Mouse (Mus musculus): ENCODE data around the gene C1qtnf7. TPM values are rescaled to one million over a fixed set of nuclear protein-coding genes. Genes with fewer than 3 reads are reported as not detected.

Gene C1qtnf7
- total RNA-seq, 2 experiments from 2014 or later: 8.1 to 9.8 TPM

GRCm38 (mm10) chr5:43539871-43540270, 24.5 kb downstream of the C1qtnf7 start:
- no peak for DNase-seq

GRCm38 (mm10) chr5:43541492-43541891, 26.2 kb downstream of the C1qtnf7 start:
- no peak for DNase-seq

- no peak for DNase-seq
Measured at GRCm38 (mm10) chr5:43542246-43542845, 27.0 kb downstream of the C1qtnf7 start.

GRCm38 (mm10) chr5:43549951-43550350, 34.6 kb downstream of the C1qtnf7 start:
- DNase-seq: no peak

GRCm38 (mm10) chr5:43550444-43550843, 35.1 kb downstream of the C1qtnf7 start:
- DNase-seq: no peak

- DNase-seq: peak; percentile 36
Measured at GRCm38 (mm10) chr5:43554871-43555270, 39.5 kb downstream of the C1qtnf7 start.

- DNase-seq: no peak
Measured at GRCm38 (mm10) chr5:43555406-43555805, 40.1 kb downstream of the C1qtnf7 start.

- DNase-seq: no peak
Measured at GRCm38 (mm10) chr5:43557436-43557835, 42.1 kb downstream of the C1qtnf7 start.

GRCm38 (mm10) chr5:43561639-43562252, 46.4 kb downstream of the C1qtnf7 start:
- no peak for DNase-seq

- DNase-seq: peak; percentile 33
Measured at GRCm38 (mm10) chr5:43569720-43570359, 54.5 kb downstream of the C1qtnf7 start.

GRCm38 (mm10) chr5:43582876-43583275, 67.5 kb downstream of the C1qtnf7 start:
- peak; percentile 22 for DNase-seq

- no peak for DNase-seq
Measured at GRCm38 (mm10) chr5:43583326-43584120, 68.2 kb downstream of the C1qtnf7 start.

GRCm38 (mm10) chr5:43584464-43584863, 69.1 kb downstream of the C1qtnf7 start:
- DNase-seq: no peak

GRCm38 (mm10) chr5:43585406-43586245, 70.3 kb downstream of the C1qtnf7 start:
- peak; percentile 14 for DNase-seq

GRCm38 (mm10) chr5:43588791-43589439, 73.6 kb downstream of the C1qtnf7 start:
- no peak for DNase-seq

- DNase-seq: no peak
Measured at GRCm38 (mm10) chr5:43589440-43589830, 74.1 kb downstream of the C1qtnf7 start.

GRCm38 (mm10) chr5:43590311-43590731, 75.0 kb downstream of the C1qtnf7 start:
- peak; percentile 31 for DNase-seq

- no peak for DNase-seq
Measured at GRCm38 (mm10) chr5:43601601-43602000, 86.3 kb downstream of the C1qtnf7 start.

GRCm38 (mm10) chr5:43602518-43602917, 87.2 kb downstream of the C1qtnf7 start:
- DNase-seq: no peak

GRCm38 (mm10) chr5:43603559-43603958, 88.2 kb downstream of the C1qtnf7 start:
- DNase-seq: no peak

GRCm38 (mm10) chr5:43608073-43608472, 92.7 kb downstream of the C1qtnf7 start:
- DNase-seq: no peak

GRCm38 (mm10) chr5:43609760-43610159, 94.4 kb downstream of the C1qtnf7 start:
- peak; percentile 43 for DNase-seq
